Mouse (Mus musculus): Measurements from ENCODE around the gene Cfap73. TPM values are rescaled to one million over a fixed set of nuclear protein-coding genes. Genes with fewer than 3 reads are reported as not detected.

Cfap73 gene
- polyA plus RNA-seq, 1 experiment from 2014 or later, result not detected

GRCm38 (mm10) chr5:120621846-120622197, 12.2 kb downstream of the Cfap73 start:
- no peak for ATAC-seq (ENCODE audit: low read depth)
- H3K27me3 ChIP-seq (ENCODE audit: control insufficient read depth, insufficient read depth, low read depth, low read length), result no peaks in the 10 kb centered on the region
- WGBS (ENCODE audit: insufficient replicate concordance), result 80% methylated on average over 10 of the region's 10 CpGs
- H3K36me3 ChIP-seq (ENCODE audit: control insufficient read depth, insufficient read depth), result peaks cover 41% of the 10 kb centered on the region
- H3K9ac ChIP-seq (ENCODE audit: low read depth, low read length), result no peak overlapping the region
- H3K4me2 ChIP-seq (ENCODE audit: low read depth, low read length), result no peak overlapping the region
- no peaks in the 10 kb centered on the region for H3K9me3 ChIP-seq (replicated peaks; ENCODE audit: control insufficient read depth, low read length)
- H3K4me1 ChIP-seq (ENCODE audit: control insufficient read depth, low read depth, low read length), result no peaks in the 10 kb centered on the region
- no peak overlapping the region for H3K27ac ChIP-seq (ENCODE audit: low read length)
- no peak overlapping the region for H3K4me3 ChIP-seq (ENCODE audit: low read depth, low read length)

GRCm38 (mm10) chr5:120621078-120621765, 12.8 kb downstream of the Cfap73 start:
- Histone ChIP-seq H3K36me3 (ENCODE audit: control insufficient read depth, insufficient read depth) (peaks cover 41% of the 10 kb centered on the region), H3K27me3 (ENCODE audit: control insufficient read depth, insufficient read depth, low read depth, low read length) (no peaks in the 10 kb centered on the region), H3K4me2 (ENCODE audit: low read depth, low read length) (no peak overlapping the region), H3K9ac (ENCODE audit: low read depth, low read length) (no peak overlapping the region), H3K4me1 (ENCODE audit: control insufficient read depth, low read depth, low read length) (no peaks in the 10 kb centered on the region), H3K9me3 (replicated peaks; ENCODE audit: control insufficient read depth, low read length) (no peaks in the 10 kb centered on the region), H3K4me3 (ENCODE audit: low read depth, low read length) (no peak overlapping the region), H3K27ac (ENCODE audit: low read length) (no peak overlapping the region)
- WGBS (ENCODE audit: insufficient replicate concordance), result 75% methylated on average over 23 of the region's 23 CpGs
- no peak for ATAC-seq (ENCODE audit: low read depth)

- no peak overlapping the region for H3K4me3 ChIP-seq (ENCODE audit: low read depth, low read length)
- peak; percentile 7; the same call in 1 of the 2 replicates for ATAC-seq (ENCODE audit: low read depth)
- H3K9me3 ChIP-seq (replicated peaks; ENCODE audit: control insufficient read depth, low read length), result peaks cover 2% of the 10 kb centered on the region; the same call in 1 of the 2 replicates
- 60% methylated on average over 18 of the region's 18 CpGs for WGBS (ENCODE audit: insufficient replicate concordance)
- peaks cover 46% of the 10 kb centered on the region for H3K36me3 ChIP-seq (ENCODE audit: control insufficient read depth, insufficient read depth)
- H3K4me2 ChIP-seq (ENCODE audit: low read depth, low read length), result no peak overlapping the region
- H3K9ac ChIP-seq (ENCODE audit: low read depth, low read length), result no peak overlapping the region
- H3K27ac ChIP-seq (ENCODE audit: low read length), result no peak overlapping the region
- no peaks in the 10 kb centered on the region for H3K4me1 ChIP-seq (ENCODE audit: control insufficient read depth, low read depth, low read length)
- no peaks in the 10 kb centered on the region for H3K27me3 ChIP-seq (ENCODE audit: control insufficient read depth, insufficient read depth, low read depth, low read length)
Measured at GRCm38 (mm10) chr5:120620375-120621077, 13.5 kb downstream of the Cfap73 start.

- Histone ChIP-seq H3K4me3 (ENCODE audit: low read depth, low read length) (no peak overlapping the region), H3K9ac (ENCODE audit: low read depth, low read length) (no peak overlapping the region), H3K36me3 (ENCODE audit: control insufficient read depth, insufficient read depth) (peaks cover 36% of the 10 kb centered on the region), H3K4me2 (ENCODE audit: low read depth, low read length) (no peak overlapping the region), H3K27ac (ENCODE audit: low read length) (no peak overlapping the region), H3K9me3 (replicated peaks; ENCODE audit: control insufficient read depth, low read length) (peaks cover 2% of the 10 kb centered on the region; the same call in 1 of the 2 replicates), H3K27me3 (ENCODE audit: control insufficient read depth, insufficient read depth, low read depth, low read length) (no peaks in the 10 kb centered on the region), H3K4me1 (ENCODE audit: control insufficient read depth, low read depth, low read length) (peaks cover under 1% of the 10 kb centered on the region)
- no peak for ATAC-seq (ENCODE audit: low read depth)
- WGBS (ENCODE audit: insufficient replicate concordance), result 18% methylated on average over 5 of the region's 5 CpGs
Measured at GRCm38 (mm10) chr5:120619201-120619600, 14.8 kb downstream of the Cfap73 start.

- Histone ChIP-seq H3K4me2 (ENCODE audit: low read depth, low read length) (no peak overlapping the region), H3K4me3 (ENCODE audit: low read depth, low read length) (no peak overlapping the region), H3K4me1 (ENCODE audit: control insufficient read depth, low read depth, low read length) (peaks cover 4% of the 10 kb centered on the region), H3K27me3 (ENCODE audit: control insufficient read depth, insufficient read depth, low read depth, low read length) (no peaks in the 10 kb centered on the region), H3K36me3 (ENCODE audit: control insufficient read depth, insufficient read depth) (peaks cover 32% of the 10 kb centered on the region), H3K9me3 (replicated peaks; ENCODE audit: control insufficient read depth, low read length) (peaks cover 2% of the 10 kb centered on the region; the same call in 1 of the 2 replicates), H3K27ac (ENCODE audit: low read length) (no peak overlapping the region), H3K9ac (ENCODE audit: low read depth, low read length) (no peak overlapping the region)
- ATAC-seq (ENCODE audit: low read depth), result no peak
- WGBS (ENCODE audit: insufficient replicate concordance), result 84% methylated on average over 12 of the region's 12 CpGs
Measured at GRCm38 (mm10) chr5:120618778-120619177, 15.3 kb downstream of the Cfap73 start.

GRCm38 (mm10) chr5:120615903-120616302, 18.1 kb downstream of the Cfap73 start:
- Histone ChIP-seq H3K4me3 (ENCODE audit: low read depth, low read length) (no peak overlapping the region), H3K4me1 (ENCODE audit: control insufficient read depth, low read depth, low read length) (peaks cover 20% of the 10 kb centered on the region), H3K9ac (ENCODE audit: low read depth, low read length) (no peak overlapping the region), H3K4me2 (ENCODE audit: low read depth, low read length) (no peak overlapping the region), H3K9me3 (replicated peaks; ENCODE audit: control insufficient read depth, low read length) (peaks cover 2% of the 10 kb centered on the region; the same call in 1 of the 2 replicates), H3K27me3 (ENCODE audit: control insufficient read depth, insufficient read depth, low read depth, low read length) (no peaks in the 10 kb centered on the region), H3K36me3 (ENCODE audit: control insufficient read depth, insufficient read depth) (peaks cover 25% of the 10 kb centered on the region), H3K27ac (ENCODE audit: low read length) (no peak overlapping the region)
- WGBS (ENCODE audit: insufficient replicate concordance), result 82% methylated on average over 4 of the region's 4 CpGs
- ATAC-seq (ENCODE audit: low read depth), result no peak

GRCm38 (mm10) chr5:120612822-120613604, 21.0 kb downstream of the Cfap73 start:
- Histone ChIP-seq H3K9ac (ENCODE audit: low read depth, low read length) (peak overlapping the region; percentile 69), H3K4me3 (ENCODE audit: low read depth, low read length) (peak overlapping the region; percentile 90), H3K36me3 (ENCODE audit: control insufficient read depth, insufficient read depth) (peaks cover 5% of the 10 kb centered on the region; the same call in 1 of the 2 replicates), H3K4me1 (ENCODE audit: control insufficient read depth, low read depth, low read length) (peaks cover 21% of the 10 kb centered on the region), H3K27me3 (ENCODE audit: control insufficient read depth, insufficient read depth, low read depth, low read length) (no peaks in the 10 kb centered on the region), H3K4me2 (ENCODE audit: low read depth, low read length) (peak overlapping the region; percentile 98), H3K27ac (ENCODE audit: low read length) (peak overlapping the region; percentile 84), H3K9me3 (replicated peaks; ENCODE audit: control insufficient read depth, low read length) (peaks cover 2% of the 10 kb centered on the region; the same call in 1 of the 2 replicates)
- peak; percentile 90 for ATAC-seq (ENCODE audit: low read depth)
- under 1% methylated on average over 69 of the region's 69 CpGs for WGBS (ENCODE audit: insufficient replicate concordance)

- Histone ChIP-seq H3K27me3 (ENCODE audit: control insufficient read depth, insufficient read depth, low read depth, low read length) (no peaks in the 10 kb centered on the region), H3K4me2 (ENCODE audit: low read depth, low read length) (peak within 1 kb of the TSS; percentile 98), H3K9me3 (replicated peaks; ENCODE audit: control insufficient read depth, low read length) (peaks cover 2% of the 10 kb centered on the region; the same call in 1 of the 2 replicates), H3K36me3 (ENCODE audit: control insufficient read depth, insufficient read depth) (peaks cover 5% of the 10 kb centered on the region; the same call in 1 of the 2 replicates), H3K9ac (ENCODE audit: low read depth, low read length) (peak within 1 kb of the TSS; percentile 69), H3K4me1 (ENCODE audit: control insufficient read depth, low read depth, low read length) (peaks cover 21% of the 10 kb centered on the region), H3K27ac (ENCODE audit: low read length) (peak within 1 kb of the TSS; percentile 84), H3K4me3 (ENCODE audit: low read depth, low read length) (peak within 1 kb of the TSS; percentile 90)
- 0% methylated on average over 22 of the region's 22 CpGs for WGBS (ENCODE audit: insufficient replicate concordance)
- ATAC-seq (ENCODE audit: low read depth), result peak; percentile 73
Measured at GRCm38 (mm10) chr5:120612442-120612821, 21.6 kb downstream of the Cfap73 start, which contains the start of the genes Rita1 and Ddx54. Gene Rita1, minus strand, starts transcription at chr5:120612589. Gene Ddx54, plus strand, starts transcription at chr5:120612739.

Data from liver, embryonic 16.5 days (tissue).